Mouse (Mus musculus) heart, postnatal 25 days (tissue): ENCODE measurements around the gene Mfsd8. TPM values are rescaled to one million over a fixed set of nuclear protein-coding genes. Genes with fewer than 3 reads are reported as not detected.
A peak's percentile ranks its signal among the peaks of the same experiment; 100 is the strongest.
"Not testable (repeated sequence)": the region's sequence is repeated elsewhere in the genome, so short reads cannot be mapped to it uniquely, and the experiment has no call there.

Experiments
- DNase-seq: peaks from one replicate; pipeline ENCODE4 v3.0.0; 2022; ENCODE audit warnings: low spot score
- intact Hi-C: fragments of 180-260 bp; cut with DNase I; formaldehyde crosslinking; loops from one replicate; pipeline ENCODE4 v1.15.1; 2025
- total RNA-seq, 2 experiments: library from RNA; stranded (reverse); gene quantifications; 2 replicates each; pipeline ENCODE4 v1.2.3; 2021

Mfsd8 gene
- 10 to 100 TPM; 13.5 to 16.0 TPM for total RNA-seq

- intact Hi-C loops = not testable (repeated sequence)
- DNase-seq = peak; percentile 96
These were observed at the start of gene Mfsd8 for GRCm38 (mm10) chr3:40846473-40846956. Gene Mfsd8, minus strand, starts transcription at chr3:40846886.

DNA sequence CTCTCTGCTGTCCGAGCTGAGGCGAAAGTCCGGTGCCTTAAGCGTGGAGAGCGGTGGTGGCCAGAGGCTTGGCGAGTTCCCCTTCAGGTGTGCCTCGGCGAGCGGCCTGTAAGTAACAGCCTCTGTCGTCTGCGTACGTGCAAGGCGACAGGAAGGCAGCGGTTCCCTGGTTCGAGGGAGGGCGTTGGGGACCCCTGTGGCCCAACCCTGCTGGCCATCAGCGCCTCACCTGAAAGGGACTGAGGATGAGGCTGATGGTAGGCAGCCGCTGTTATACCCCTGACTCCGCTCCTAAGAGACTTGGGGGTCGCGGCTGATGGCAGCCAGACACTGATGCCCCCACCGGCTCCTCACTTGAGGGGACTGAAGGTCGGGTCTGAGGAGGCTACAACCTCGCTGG, 47.6 kb upstream of the Mfsd8 start:
- intact Hi-C loops = loop anchor here (5.0 kb wide), 1 partner anchor 52 kb away; no protein-coding TSS in a partner anchor
- not testable (repeated sequence) for DNase-seq

DNA sequence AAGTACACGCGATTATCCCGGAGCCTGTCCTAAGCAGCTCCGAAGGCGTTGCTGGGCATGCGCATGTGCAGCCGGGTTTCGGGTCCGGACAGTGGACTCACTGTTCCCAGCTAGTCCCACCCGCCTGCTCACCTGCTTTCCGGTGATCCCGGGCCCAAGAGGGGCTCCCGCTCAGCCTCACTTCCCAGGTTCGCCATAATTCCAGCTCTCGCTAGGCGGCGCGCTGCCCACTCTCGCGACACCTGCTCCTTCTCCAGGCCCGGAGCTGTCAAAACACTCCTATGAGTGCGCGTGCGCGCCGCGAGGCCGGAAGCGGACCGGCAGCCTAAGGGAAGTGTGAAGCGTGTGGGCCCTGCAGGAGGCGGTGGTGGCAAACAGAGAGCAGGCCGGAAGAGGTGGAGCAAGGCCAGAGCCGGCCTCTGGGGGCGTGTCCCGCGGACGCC, 47.2 kb upstream of the Mfsd8 start:
- intact Hi-C loops = loop anchor here (2.0 to 5.0 kb wide), 2 partner anchors 52 to 55 kb away; partner anchors contain the start of gene Larp1b
- peak; percentile 99 for DNase-seq

GRCm38 (mm10) chr3:40853123-40853738, 6.5 kb upstream of the Mfsd8 start:
- DNase-seq, intact Hi-C loops: not testable (repeated sequence)

- intact Hi-C loops, DNase-seq: not testable (repeated sequence)
These were observed 1.2 kb upstream of the Mfsd8 start for GRCm38 (mm10) chr3:40847936-40848335.

GRCm38 (mm10) chr3:40847018-40847417, 332 bp upstream of the Mfsd8 start:
- DNase-seq, intact Hi-C loops: not testable (repeated sequence)

- DNase-seq, intact Hi-C loops: not testable (repeated sequence)
These were observed 101 bp upstream of the Mfsd8 start, which contains the start of gene Abhd18 for GRCm38 (mm10) chr3:40846957-40847017. Gene Abhd18, plus strand, starts transcription at chr3:40846970.

DNA sequence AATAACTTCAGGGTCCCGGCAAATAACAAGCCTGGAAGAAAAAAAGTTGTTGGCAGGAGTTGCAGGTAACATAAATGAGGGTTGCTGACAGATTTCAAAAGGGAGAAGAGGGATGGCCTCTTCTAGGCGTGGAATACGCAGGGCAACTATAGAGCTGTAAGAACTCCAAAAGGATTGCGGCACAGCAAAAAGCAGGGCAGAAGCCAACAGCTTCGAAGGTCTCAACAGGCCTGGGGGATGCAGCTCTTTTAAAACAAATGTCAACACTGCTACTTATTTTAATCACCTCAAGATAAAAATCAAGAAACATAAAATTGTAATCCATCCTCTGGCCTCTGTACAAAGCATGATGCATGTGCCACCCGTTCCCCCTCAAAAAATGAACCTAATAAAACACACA, 1.2 kb downstream of the Mfsd8 start:
- DNase-seq, intact Hi-C loops: not testable (repeated sequence)

DNA sequence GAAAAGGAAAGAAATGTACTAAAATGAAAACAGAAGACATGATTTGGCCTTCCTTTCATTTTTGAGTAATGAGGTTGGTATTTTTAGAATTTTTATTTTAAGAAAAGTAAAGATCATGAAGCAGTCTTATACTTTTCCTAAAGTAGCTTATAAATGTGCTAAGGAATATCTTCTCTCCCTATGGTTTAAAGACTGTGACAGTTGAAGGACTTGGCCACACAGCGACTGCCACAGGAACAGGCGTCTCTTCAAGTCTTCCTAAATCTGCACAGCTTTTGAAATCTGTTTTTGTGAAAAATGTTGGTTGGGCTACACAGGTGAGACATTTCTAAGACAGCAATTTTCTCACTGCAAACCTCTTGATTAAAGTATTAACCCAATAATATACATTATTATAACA, 33.4 kb downstream of the Mfsd8 start:
- intact Hi-C loops = no loop called here
- DNase-seq = no peak

DNA sequence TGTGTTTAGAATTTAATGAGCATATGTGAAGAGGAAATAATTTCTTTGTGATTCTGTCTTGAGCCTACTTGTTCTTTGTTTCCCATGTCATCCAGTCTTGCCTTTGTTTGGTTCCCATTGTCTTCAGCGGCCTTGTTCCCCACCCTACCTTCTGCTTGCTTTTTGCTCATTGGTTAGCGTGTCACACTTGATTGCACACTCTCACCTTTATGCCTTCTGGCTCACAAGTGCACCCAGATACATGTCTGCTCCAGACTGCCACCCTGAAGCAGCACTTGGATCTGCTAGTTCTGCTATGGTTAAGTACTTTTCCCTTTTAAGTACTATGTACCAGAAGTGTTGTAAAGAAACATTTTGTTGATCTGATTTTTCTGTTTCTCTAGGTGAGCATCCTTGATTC, 36.8 kb downstream of the Mfsd8 start:
- DNase-seq = no peak
- intact Hi-C loops = no loop called here

GRCm38 (mm10) chr3:40808686-40809085, 38.0 kb downstream of the Mfsd8 start:
- DNase-seq = no peak
- intact Hi-C loops = no loop called here

DNA sequence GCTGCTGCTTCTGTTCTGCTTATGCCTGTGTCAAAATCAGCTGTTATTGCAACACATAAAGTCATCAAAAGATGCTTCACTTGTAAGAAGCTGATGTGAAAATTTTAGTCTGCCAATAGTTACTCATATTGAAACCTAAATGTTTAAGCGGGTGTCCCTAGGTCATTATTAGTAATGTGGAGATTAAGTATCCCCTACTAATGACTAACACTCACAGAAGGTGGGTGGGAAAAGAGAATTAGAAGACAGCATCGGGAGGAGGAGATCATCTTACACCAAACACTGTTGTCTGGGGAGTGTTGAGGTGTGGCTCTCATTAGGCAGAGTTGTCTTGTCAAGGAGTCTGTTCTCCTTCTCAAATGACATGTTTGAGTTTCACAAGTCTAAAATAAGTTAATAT, 39.8 kb downstream of the Mfsd8 start:
- intact Hi-C loops = no loop called here
- DNase-seq = no peak

- intact Hi-C loops = no loop called here
- DNase-seq = peak; percentile 1
These were observed 46.3 kb downstream of the Mfsd8 start for GRCm38 (mm10) chr3:40800373-40800823.

GRCm38 (mm10) chr3:40799530-40800372, 46.9 kb downstream of the Mfsd8 start, which contains the start of gene Plk4:
Gene Plk4, plus strand, starts transcription at chr3:40800019.
- peak; percentile 90 for DNase-seq
- intact Hi-C loops = loop anchor here (5.0 kb wide), 1 partner anchor 52 kb away; no protein-coding TSS in a partner anchor

DNA sequence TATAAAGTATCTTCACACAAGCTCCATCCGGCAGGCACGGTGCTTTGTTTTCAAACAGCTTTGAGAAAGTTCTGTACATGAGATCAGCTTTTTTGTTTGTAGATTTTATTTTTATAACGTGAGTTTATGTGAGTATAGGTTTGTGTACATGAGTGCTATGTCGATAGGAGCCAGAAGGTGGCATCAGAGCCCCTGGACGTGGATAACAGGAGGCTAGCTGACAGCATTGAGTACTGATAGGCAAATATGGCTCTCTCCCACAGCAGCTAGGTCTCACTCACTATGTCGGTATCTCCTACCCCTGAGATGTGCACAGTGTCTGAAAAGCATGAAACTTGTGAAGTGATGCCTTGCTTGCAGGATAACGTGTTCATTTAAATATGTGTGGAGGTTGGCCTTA, 48.2 kb downstream of the Mfsd8 start:
- no peak for DNase-seq
- intact Hi-C loops = loop anchor here (5.0 kb wide), 1 partner anchor 51 kb away; no protein-coding TSS in a partner anchor

DNA sequence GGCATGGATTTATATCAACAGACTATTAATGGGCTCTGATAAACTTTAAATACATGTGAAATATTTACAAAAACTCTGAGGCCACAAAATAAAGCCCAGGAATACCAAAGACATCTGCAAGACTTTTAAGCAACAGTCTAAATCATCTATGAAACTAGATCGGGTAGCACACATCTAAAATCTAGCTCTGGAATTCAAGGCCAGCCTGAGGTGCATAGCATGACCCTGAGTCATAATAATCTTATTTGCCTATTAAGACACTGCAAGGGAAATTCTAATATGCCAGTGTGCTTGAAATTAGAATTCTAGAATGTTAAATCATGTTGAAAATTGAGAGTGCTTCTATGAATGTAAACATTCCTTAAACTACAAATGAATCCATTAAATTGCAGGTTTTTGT, 48.6 kb downstream of the Mfsd8 start:
- intact Hi-C loops = loop anchor here (5.0 kb wide), 1 partner anchor 51 kb away; no protein-coding TSS in a partner anchor
- no peak for DNase-seq

GRCm38 (mm10) chr3:40793783-40794182, 52.9 kb downstream of the Mfsd8 start:
- DNase-seq = no peak
- intact Hi-C loops = no loop called here
